Mouse (Mus musculus) spleen, postnatal 36 days (tissue): ENCODE measurements at regions not wholly inside any gene's neighbourhood (a gene's known extent, or its start where the extent isn't known, plus 50 kb on each side); places are given as distances from the start of the nearest gene placed in this dataset.

Experiments
- DNase-seq, 2 experiments: peaks; one replicate each; pipeline ENCODE4 v3.0.0; 2022; ENCODE audit warnings: low spot score in 2 of 2, mixed read lengths in 1 of 2

DNA sequence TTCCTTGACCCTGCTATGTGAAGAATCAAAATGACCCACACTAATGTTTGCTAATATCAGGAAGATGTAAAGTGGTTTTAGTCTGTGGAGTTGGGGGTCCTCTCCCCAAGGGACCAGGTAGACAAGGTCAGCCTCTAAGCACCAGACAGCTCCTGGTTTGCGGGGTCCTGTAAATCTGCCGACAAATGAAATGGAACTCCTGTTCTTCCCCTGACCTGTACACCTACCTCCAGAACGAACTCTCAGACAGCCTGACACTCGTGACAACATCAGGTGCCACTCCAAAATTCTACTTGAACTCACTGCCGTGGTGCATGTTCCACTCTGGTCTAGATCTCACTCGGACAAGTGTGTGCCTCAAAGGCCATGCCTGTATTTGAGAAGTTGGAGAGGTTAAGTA is 121.8 kb upstream of the Cdkn3 start:
- DNase-seq: no peak

DNA sequence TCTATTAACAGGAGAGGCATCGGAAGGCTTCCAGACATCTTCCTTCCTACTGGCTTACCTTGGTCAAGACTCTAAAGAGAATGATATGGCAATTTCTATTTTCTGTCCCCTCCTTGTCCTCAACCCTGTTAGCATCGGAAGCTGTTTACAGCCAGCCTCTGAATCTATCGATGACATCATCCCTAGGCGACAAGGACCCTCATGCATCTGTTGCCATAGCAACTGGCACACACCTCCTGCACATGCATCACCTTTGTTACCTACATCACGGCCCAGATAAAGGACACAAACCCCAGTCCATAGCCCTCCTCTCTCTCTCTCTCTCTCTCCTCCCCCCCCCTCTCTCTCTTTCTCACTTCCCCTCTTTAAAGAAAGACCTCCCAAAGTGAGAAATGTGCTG is 123.1 kb upstream of the Cdkn3 start:
- DNase-seq: no peak

DNA sequence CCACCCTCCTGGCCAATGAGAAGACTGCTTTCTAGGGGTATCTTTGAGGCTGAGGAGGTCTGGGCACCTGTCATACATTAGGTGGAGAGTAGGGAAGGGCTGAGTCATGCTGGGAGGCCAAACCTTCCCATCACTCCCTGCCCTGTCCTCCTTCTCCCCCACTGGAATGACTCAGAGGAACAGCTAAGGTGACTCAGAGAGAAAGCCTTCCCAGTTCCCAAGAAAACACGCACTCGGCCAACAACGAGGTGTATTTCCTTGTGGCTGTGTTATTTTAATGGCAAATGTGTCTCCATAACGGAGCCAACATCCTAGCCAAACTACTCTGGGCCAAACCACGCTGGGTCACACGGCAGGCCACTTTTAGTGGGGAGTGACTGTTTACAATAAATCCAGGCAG is 124.0 kb upstream of the Cdkn3 start:
- DNase-seq: no peak

DNA sequence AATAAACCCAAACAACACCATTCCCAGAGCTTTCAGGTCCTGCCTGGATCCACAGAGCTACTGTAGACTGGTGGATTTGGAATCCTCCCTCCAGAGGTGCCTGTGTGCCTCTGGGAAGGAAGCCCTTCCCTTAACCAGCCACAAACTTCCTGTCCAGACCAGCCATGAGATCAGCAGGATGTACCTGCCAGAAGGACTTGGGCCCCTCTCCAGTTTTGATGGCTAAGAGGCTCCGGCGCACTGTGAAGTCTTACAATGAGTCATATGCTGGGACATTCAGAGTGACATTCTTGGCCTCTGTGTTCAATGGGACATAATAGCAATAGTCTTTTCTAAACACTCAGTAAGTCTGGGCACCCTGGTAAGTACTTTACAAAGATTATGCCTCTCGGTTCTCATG is 125.0 kb upstream of the Cdkn3 start:
- no peak for DNase-seq

DNA sequence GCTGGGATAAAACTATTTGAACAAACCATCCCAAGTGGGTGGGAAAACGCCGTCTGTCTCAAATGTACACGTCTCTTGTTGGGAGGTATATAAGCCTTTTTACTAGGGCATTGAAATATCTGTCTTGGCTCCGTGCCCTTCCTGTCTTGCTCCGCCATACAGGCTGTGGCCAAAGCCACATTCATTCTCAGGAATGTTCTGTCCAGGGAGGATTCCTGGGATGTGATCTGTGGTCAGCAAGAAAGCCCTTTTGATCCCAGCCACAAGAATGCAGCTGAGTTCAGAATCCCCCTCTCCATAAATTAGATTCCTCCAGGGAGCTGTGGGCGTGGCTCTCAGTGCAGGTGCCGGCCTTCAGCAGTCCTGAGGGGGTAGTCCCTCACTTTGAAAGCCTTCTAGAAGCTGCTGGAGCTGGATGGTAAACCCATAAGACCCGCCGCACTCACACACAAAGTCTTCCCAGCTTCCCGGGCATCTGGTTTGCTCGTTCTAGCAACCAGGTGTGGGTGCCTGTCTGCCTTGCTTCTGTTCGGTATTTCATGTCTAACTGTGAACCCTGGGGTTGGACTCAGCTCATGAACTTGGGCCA is 125.6 kb upstream of the Cdkn3 start:
- DNase-seq: no peak

DNA sequence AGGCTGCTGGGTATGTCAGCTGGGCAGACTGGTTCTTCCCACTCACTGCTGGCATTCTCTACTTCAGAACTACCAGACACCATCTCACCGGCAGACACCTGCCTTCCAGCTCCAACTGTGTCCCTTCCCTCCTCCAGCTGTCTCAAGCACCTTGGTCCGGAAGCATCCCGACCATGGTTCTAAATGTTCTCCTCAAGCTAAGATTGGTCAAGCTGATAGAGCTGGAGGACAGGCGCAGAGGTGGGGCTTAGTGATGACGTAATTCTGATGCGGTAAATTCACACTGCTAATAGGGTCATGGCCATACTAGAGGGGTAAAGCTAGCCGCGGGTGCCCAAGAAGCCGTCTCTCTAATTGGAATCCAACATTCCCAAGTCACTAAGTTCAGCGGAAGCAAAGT is 126.1 kb upstream of the Cdkn3 start:
- no peak for DNase-seq

DNA sequence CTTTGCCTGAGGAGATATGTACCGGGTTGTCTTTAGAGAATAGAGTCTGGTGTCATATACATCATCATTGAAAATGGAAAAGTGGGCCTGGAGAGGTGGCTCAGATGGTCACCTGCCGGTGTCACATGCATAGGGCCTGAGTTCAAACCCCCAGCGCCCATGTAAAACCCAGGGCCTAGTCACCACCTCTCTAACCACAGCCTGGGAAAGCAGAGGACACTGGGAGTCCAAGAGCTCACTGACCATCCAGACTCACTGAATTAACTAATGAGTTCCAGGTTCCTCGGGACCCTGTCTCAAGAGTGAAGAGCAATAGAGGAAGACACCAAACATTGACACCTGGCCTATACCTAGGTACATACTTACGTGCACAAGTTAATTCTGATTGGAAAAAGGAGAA is 132.7 kb upstream of the Cdkn3 start:
- DNase-seq: no peak

DNA sequence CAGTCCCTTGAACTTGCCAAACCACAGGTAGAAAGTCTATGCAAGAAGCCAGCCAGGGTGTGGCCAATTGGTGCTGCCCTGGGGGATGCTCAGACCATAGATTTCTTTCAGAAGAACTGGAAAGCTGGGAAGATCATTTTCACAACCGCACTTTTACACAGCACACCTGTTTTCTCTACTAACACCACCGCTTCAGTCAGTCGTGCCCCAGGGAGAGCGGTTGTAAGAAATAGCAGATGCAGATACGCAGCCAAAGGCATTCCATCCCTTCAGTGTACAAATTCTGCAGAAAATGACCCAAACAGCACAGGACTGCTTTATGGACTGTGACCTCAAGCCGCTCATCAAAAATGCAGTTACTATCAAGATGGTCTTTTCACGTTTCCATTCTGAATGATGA is 134.6 kb upstream of the Cdkn3 start:
- no peak for DNase-seq

DNA sequence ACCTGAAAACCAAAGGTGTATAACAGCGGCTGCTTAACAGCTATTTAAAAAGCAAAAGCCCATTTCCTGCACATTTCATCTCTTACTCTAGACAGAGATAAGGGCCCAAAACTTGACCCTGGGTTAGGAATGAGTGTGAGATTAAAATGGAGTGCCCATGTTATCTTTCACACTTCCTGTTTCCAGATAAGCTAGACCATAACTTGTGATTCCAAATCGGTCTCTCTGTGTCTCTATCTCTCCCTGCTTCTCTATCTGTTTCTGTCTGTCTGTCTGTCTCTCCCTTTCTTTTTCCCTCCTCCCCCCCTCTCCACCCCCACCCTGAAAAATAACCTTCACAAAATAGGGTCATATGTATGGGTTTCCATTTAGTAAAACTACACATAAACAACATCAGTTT is 136.7 kb upstream of the Cdkn3 start:
- no peak for DNase-seq

DNA sequence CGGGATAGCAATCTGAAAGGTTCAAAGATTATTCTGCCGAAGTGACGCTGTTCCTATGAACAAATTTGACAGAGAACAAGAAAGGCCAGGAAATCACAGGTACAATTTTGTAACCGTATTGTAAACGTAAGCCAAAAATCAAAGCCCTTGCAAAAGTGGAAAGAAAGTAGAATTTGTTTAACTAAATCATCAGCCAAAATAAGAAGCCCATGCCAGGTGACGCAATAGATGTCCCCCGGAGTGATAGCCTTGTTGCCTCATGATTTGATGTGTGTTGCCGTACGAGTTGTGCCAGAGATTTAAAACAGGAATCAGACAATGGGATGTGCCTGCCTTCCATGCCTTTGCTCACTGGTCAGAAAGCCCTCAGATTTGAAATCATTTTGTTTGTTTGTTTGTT is 144.3 kb upstream of the Cdkn3 start:
- DNase-seq: no peak

DNA sequence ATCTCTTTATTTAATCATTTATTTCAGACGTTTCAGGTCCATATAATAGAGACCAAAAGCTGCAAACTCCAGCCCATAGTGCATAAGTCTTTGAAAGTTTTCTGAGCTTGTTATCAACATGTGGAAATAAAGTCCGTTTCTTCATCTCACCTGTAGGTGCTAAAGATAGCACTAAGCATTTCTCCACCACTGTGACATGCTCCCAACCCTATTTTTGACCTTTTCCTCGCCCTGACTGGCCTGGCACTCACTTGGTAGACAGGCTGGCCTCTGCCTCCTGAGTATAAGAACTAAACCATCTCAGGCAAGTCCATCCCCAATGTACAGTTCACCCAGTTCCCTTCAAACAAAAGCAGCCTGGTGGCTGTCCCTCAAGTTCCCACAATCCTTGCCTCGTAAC is 145.4 kb upstream of the Cdkn3 start:
- no peak for DNase-seq

DNA sequence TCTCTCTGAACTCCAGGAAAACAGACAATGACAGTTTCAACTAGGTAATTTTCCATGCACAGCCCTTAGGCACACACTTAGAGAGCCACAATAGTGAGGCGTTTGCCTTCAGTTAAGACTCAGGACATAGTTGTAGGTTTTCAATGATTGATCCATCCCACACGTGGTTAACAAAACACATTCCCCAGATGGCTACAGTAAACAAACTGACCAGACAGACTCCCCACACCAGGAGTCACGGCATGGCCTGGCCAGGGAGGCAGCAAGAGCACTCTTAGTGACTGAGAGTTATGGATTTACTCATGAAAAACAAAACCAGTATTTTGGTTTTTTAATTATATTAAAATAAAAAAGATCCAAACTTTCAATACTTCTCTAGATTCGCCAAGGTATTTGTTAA is 146.6 kb upstream of the Cdkn3 start:
- no peak for DNase-seq

DNA sequence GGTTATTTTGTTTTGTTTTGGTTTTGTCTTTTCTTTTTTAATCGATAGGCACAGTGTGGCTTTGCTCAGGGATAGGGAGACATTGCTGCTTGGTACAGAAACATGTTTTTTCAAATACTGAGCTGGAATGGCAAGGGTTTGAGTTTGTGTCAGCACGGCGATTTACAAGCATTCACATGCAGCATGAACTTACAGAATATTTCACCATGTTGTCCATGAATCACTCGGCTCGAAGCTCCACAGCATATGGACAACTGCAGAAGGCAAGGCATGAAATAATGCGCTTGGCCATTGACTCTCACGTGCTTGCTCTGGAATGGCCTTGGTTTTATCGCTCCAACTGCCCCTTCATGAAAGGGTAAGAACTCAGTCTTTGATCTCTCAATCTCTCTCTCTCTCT is 147.1 kb upstream of the Cdkn3 start:
- no peak for DNase-seq

DNA sequence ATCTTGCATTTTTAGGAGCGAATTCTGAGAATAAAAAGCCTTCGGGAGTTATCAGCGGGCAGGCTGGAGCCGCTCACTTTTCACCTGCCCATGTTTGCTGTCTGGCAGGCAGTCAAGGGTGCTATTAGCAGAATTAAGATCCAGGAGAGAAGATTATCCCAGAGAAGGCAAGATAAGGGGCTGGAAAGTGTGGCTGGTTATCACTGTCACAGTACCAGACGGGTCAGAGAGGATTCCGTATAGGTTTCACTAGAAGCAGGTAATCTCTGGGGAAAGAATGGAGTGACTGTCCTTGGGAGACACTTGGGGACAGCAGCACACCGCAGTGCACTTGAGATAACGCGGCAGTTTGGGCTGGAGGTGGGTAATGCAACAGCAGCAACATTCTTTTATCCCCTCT is 147.8 kb upstream of the Cdkn3 start:
- DNase-seq: no peak

DNA sequence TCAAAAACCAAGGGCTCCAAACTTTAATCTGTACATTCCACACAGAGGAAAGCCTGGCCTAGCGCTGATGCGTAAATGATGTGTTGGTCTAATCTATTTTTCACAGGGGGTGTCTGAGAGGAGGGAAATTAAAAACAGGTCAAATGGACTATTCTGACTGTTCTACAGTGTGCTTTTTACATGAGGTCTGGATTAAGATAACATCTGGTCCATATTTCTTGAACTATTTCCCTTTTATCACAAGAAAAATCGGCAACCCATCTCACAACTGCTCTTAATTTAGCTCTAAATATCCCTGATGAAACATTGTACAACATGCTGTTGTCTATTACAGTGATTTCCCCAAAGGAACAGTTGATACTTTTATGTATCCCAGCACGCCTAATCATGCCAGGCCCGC is 149.4 kb upstream of the Cdkn3 start:
- DNase-seq: no peak

DNA sequence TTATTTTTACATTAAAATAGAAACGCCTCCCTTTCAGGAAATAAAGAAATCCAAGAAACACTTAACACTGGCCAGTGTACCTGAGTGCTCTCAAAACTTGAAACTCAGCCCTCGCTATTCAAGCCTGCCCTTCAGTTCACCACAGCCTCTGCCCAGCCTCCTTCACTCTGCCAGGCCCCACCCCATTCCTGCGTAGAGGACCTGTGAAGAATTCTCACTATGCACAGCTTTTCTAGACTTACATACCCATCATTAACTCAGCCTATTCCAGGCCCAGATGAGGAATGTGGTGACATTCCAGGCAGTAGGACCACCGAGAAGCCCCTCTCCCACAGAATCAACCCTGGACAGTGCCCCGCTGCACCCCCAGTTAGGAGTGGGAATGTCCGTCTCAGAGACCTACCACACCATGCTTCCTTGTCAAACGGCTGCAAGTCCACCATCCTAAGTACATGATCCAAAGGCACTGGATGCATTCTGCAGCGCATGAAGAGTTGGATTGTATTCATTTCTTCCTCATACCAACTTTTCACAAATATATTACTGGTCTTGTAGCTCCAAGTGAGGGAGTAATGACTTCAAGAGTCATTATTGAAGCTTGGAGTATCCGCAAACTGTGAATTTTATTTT is 150.0 kb upstream of the Cdkn3 start:
- no peak for DNase-seq

DNA sequence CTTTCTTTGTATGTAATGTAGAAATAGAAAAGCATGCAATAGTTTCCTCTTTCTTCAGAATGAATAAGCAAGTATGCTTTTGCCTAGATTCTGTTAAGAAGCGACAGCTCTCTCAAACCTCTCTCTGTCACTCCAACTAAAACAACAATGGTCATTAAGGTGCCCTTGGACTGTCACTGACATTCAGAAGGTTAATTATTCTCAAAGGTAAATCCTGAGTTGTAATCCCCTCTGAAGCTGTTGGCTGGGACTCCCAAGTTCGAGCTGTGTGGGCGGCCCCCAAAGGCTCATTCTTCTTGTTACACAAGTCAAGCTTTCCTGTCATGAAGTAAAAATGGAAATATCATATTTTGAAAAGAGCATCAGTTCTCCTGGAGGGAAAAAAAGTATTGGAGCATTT is 153.6 kb upstream of the Cdkn3 start:
- no peak for DNase-seq

DNA sequence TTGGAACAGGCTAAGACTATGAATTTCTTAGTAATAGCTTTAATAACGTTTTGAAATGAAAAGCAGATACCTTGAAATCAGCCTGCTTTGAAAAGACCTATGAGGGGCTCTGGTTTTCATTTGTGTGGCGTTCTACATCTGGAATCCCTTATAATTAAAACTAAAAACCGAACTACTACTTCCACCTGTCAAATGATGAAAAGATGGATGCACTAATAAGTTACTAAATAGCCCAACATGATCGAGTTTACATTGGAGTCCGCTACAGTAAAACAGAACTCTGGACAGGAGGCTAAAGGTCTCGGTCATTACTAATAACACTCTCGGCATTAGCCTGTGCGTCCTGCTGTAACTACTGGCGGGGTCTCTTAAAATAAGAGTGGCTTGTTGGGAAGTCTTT is 154.3 kb upstream of the Cdkn3 start:
- no peak for DNase-seq

DNA sequence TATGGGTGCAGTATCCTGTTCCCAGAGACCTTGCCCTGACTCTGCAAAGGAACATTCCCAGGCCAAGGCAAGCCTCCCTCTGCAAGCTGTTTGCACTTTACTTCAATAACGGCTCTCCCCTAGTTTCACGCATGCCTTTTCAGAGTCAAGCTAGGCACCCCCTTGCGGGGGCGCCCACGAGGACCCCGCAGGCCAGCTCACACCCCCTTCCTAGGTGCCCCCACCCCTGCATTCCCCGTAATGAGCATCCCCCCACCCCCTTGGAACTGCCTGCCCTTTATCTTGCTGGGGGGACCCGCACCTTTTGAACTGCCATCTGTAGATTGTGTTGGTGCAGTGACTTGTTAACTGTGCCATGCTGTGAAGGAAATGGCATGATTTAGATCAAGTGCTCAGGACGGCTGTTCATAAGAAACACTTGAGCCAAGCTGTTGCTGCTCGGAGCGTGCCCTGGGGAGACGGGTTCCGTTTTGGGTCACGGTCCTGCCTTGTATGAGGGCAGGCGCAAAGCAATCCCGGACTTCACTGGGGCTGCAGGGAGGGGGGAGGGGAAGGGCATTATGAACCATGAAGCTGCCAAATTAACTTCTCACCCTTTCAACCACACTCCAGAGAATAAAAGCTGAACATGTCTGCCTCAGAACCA is 155.3 kb upstream of the Cdkn3 start:
- DNase-seq: no peak

DNA sequence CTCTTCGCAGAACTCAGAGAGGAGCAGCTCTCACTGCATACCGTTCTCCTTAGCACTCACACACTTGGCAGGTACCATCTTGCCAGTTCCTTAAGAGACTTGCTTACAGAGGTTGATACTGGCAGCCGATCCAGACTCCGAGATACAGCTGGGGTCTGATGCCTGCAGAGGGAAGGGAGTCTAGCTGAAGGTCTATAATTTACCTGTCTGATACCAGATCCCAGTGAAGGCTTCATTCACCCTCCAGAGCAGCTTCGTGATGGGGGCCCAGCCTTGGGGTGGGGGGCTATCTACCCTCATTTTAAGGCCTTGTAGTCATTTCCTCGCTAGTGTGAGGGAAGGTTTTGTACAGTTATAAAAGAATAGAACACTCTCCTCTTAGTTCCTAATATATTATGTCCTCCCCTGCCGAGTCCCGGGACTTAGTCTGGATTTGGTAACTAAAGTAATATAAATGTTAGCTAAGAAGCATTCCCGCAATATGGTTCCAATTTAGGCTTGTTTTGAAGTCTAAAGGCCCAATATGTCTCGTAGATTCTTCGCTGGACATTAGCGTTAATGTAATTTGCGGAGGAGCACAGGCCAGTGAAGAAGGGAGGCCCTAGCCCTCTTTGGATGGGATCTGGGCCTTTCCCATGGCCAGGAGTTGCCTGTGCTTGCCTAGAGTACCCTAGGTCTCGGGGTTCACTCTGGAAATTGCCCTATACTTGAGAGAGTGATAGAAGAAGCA is 156.0 kb upstream of the Cdkn3 start:
- DNase-seq: no peak

DNA sequence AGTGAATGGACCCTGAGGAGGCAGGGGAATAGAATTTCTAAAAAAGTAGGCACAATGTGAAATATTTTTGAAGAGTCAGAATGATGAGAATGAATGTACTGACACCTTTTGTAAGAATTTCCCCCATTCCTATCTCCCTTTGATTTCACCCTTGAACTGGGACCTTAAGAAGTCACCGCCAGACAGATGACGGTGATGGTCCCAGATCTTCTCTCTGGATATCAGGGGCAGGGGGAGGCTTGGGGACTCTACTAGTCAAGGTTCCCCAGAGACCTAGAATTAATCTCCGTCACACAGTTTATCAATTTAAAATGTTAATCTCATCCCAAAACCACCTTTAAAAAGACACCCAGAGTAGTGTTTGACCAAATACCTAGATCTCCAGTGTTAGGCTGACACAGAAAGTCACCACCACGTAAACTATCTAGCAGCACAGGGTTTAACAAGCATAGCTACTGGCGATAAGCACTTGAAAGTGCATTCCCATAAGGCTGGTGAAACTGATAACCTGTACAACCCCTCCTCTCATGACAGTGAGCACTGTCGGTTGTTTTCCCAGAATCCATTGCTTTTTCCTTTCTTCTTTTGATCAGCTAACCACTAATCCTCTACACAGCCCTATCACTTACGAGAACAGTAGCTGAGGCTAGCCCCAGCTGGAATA is 163.5 kb upstream of the Cdkn3 start:
- no peak for DNase-seq

DNA sequence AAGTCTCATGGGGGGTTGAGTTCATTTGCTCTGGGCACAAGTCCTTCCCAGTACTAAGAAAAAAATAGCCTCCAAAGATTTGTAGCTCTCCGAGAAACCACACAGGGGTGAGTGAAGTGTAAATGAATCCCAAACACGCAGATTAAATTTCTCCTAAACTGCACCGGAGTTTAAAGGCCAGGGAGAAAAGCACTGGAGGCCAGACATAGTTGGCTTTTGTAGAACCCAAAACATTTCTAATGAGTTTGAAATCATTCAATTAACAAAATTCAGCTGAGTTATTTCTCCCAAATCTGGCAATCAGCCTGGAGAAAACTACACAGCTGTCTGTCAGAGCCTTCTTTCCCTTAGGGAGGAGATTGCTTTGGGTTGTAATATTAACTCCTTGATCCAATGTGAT is 166.2 kb upstream of the Cdkn3 start:
- no peak for DNase-seq
